Mouse (Mus musculus): Measurements from ENCODE around the gene 4930513O06Rik.

DNA sequence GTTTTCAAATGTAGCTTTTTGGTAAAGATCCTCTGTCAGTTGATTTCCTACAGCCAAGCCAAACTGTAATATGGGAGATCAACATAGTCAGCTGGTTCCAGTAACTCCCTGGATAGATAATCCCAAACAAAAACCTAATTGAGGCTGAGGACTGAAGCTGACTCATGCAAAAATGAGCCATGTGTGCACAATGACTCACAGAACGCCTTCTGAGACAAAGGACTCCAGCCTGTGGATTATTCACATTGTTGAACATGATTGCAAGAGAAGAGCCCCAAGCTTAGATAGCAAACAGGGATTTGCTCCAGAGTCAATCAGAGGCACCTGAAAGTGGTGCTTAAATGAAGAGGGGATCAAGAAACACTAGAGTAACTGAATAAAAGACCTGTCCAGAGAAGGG is 11.2 kb downstream of the 4930513O06Rik start:
- TF ChIP-seq CTCF (IDR thresholded peaks at IDR 0.05; ENCODE audit: control insufficient read depth, insufficient read depth, low read length) (no peak), POLR2A (IDR thresholded peaks at IDR 0.05; ENCODE audit: borderline replicate concordance, control insufficient read depth, low read depth, low read length) (no peak)
